Mouse (Mus musculus) forebrain, embryonic 14.5 days (tissue): ENCODE data around the gene Brms1. TPM values are rescaled to one million over a fixed set of nuclear protein-coding genes. Genes with fewer than 3 reads are reported as not detected.

ENCODE experiments used
- ATAC-seq: fragments of 200-750 bp; cut with Nextera tagmentation; 2 replicates; pipeline ENCODE4 v1.8.0; 2017; ENCODE audit warnings: mild to moderate bottlenecking, moderate library complexity
- DNase-seq: peaks from one replicate; pipeline ENCODE4 v3.0.0-alpha.2; 2015; ENCODE audit warnings: low spot score
- H3K27ac ChIP-seq: fragments of 300-500 bp; sonication (generic); 2 replicates; pipeline ENCODE4 v1.5.1; 2014; ENCODE audit warnings: low read depth, mild to moderate bottlenecking, control low read depth, low read length, moderate library complexity
- H3K27me3 ChIP-seq: fragments of 300-500 bp; sonication (generic); replicated peaks from 2 replicates; pipeline ENCODE4 v1.6.1; 2014; ENCODE audit warnings: low read length, control low read depth, mixed read lengths; ENCODE audit not compliant: control insufficient read depth, insufficient read depth
- H3K36me3 ChIP-seq: fragments of 300-500 bp; sonication (generic); 2 replicates; pipeline ENCODE4 v1.6.1; 2014; ENCODE audit warnings: low read length, control low read depth; ENCODE audit not compliant: control insufficient read depth, insufficient read depth
- H3K4me1 ChIP-seq: fragments of 300-500 bp; sonication (generic); 2 replicates; pipeline ENCODE4 v1.6.1; 2014; ENCODE audit warnings: antibody characterized with exemption, low read length, control low read depth; ENCODE audit not compliant: control insufficient read depth, insufficient read depth
- H3K4me2 ChIP-seq: fragments of 300-500 bp; sonication (generic); 2 replicates; pipeline ENCODE4 v1.6.1; 2014; ENCODE audit warnings: mild to moderate bottlenecking, control low read depth, low read length
- H3K4me3 ChIP-seq: fragments of 300-500 bp; sonication (generic); 2 replicates; pipeline ENCODE4 v1.5.1; 2014; ENCODE audit warnings: low read depth, low read length, control low read depth
- H3K9ac ChIP-seq: fragments of 300-500 bp; sonication (generic); 2 replicates; pipeline ENCODE4 v1.6.1; 2014; ENCODE audit warnings: mild to moderate bottlenecking, low read length, control low read depth, moderate library complexity
- H3K9me3 ChIP-seq: fragments of 300-500 bp; sonication (generic); replicated peaks from 2 replicates; pipeline ENCODE4 v1.6.1; 2016; ENCODE audit warnings: low read length, control low read depth, mixed read lengths; ENCODE audit not compliant: control insufficient read depth
- WGBS: fragments of 180-500 bp; shearing (Covaris S2); extraction: QIAGEN DNeasy Blood & Tissue Kit; methylation state at CpG from one replicate; pipeline ENCODE4 v1.1.7; 2014; 5-methylcytosine and 5-hydroxymethylcytosine counted together
- polyA plus RNA-seq: library from polyadenylated mRNA; unstranded; fragments of >200 nt; fragmentation: Nextera tagmentation; extraction: Ambion mirVana; gene quantifications from 2 replicates; pipeline ENCODE4 v1.2.1, GENCODE M21; 2014

Gene Brms1
- polyA plus RNA-seq, 1 experiment from 2014 or later: 56.2 TPM

- H3K4me1 ChIP-seq: no peaks in the 10 kb centered on the region
- ATAC-seq: no peak
- H3K27ac ChIP-seq: no peak overlapping the region
- H3K4me3 ChIP-seq: no peak overlapping the region
- no peak overlapping the region for H3K9ac ChIP-seq
- no peak for DNase-seq
- peaks cover 33% of the 10 kb centered on the region for H3K27me3 ChIP-seq
- H3K9me3 ChIP-seq: no peaks in the 10 kb centered on the region
- WGBS: 71% methylated on average over 6 of the region's 6 CpGs
- H3K4me2 ChIP-seq: no peak overlapping the region
- H3K36me3 ChIP-seq: peaks cover 39% of the 10 kb centered on the region
These were observed 8.2 kb downstream of the Brms1 start for GRCm38 (mm10) chr19:5049325-5049724.

- Histone ChIP-seq H3K27ac (no peak within 1 kb of the TSS), H3K9ac (peak within 1 kb of the TSS; percentile 8; the same call in 1 of the 2 replicates), H3K4me2 (no peak within 1 kb of the TSS)
These were observed 9.1 kb downstream of the Brms1 start, which contains the start of gene Rin1 for GRCm38 (mm10) chr19:5050047-5050905. Rin1 (plus strand) TSS chr19:5050481.

GRCm38 (mm10) chr19:5051031-5051430, 9.9 kb downstream of the Brms1 start:
- Histone ChIP-seq H3K4me1 (no peaks in the 10 kb centered on the region), H3K9me3 (no peaks in the 10 kb centered on the region), H3K9ac (peak overlapping the region; percentile 8; the same call in 1 of the 2 replicates), H3K4me2 (no peak overlapping the region), H3K36me3 (peaks cover 31% of the 10 kb centered on the region), H3K4me3 (no peak overlapping the region), H3K27me3 (peaks cover 33% of the 10 kb centered on the region), H3K27ac (no peak overlapping the region)
- 4% methylated on average over 16 of the region's 17 CpGs for WGBS
- DNase-seq: no peak
- ATAC-seq: no peak

More at GRCm38 (mm10) chr19:5050047-5050905, 9.1 kb downstream of the Brms1 start, which contains the start of gene Rin1:
- H3K27me3 ChIP-seq: peaks cover 33% of the 10 kb centered on the region
- H3K36me3 ChIP-seq: peaks cover 35% of the 10 kb centered on the region
- DNase-seq (peak; percentile 70), ATAC-seq (peak; percentile 33; the same call in 1 of the 2 replicates)
- no peak within 1 kb of the TSS for H3K4me3 ChIP-seq
- H3K9me3 ChIP-seq: no peaks in the 10 kb centered on the region
- H3K4me1 ChIP-seq: no peaks in the 10 kb centered on the region
- WGBS: 17% methylated on average over 14 of the region's 14 CpGs

GRCm38 (mm10) chr19:5051515-5051914, 10.4 kb downstream of the Brms1 start:
- H3K4me2 ChIP-seq: no peak overlapping the region
- DNase-seq: no peak

GRCm38 (mm10) chr19:5052166-5052822, 11.1 kb downstream of the Brms1 start:
- DNase-seq (no peak), ATAC-seq (no peak)
- Histone ChIP-seq H3K27ac (no peak overlapping the region), H3K4me1 (no peaks in the 10 kb centered on the region), H3K9me3 (no peaks in the 10 kb centered on the region), H3K4me3 (no peak overlapping the region), H3K9ac (no peak overlapping the region), H3K36me3 (peaks cover 19% of the 10 kb centered on the region), H3K4me2 (no peak overlapping the region), H3K27me3 (peaks cover 33% of the 10 kb centered on the region)
- 32% methylated on average over 25 of the region's 25 CpGs for WGBS

More at GRCm38 (mm10) chr19:5051515-5051914, 10.4 kb downstream of the Brms1 start:
- ATAC-seq: no peak
- no peak overlapping the region for H3K4me3 ChIP-seq
- peaks cover 33% of the 10 kb centered on the region for H3K27me3 ChIP-seq
- H3K27ac ChIP-seq: no peak overlapping the region
- no peaks in the 10 kb centered on the region for H3K4me1 ChIP-seq
- peak overlapping the region; percentile 8; the same call in 1 of the 2 replicates for H3K9ac ChIP-seq
- no peaks in the 10 kb centered on the region for H3K9me3 ChIP-seq
- 30% methylated on average over 3 of the region's 3 CpGs for WGBS
- peaks cover 26% of the 10 kb centered on the region for H3K36me3 ChIP-seq

GRCm38 (mm10) chr19:5052853-5053252, 11.7 kb downstream of the Brms1 start:
- no peaks in the 10 kb centered on the region for H3K4me1 ChIP-seq
- H3K9me3 ChIP-seq: no peaks in the 10 kb centered on the region
- 66% methylated on average over 17 of the region's 17 CpGs for WGBS
- DNase-seq: no peak
- ATAC-seq: no peak
- H3K4me2 ChIP-seq: no peak overlapping the region
- H3K36me3 ChIP-seq: peaks cover 13% of the 10 kb centered on the region
- no peak overlapping the region for H3K27ac ChIP-seq
- no peak overlapping the region for H3K4me3 ChIP-seq
- no peak overlapping the region for H3K9ac ChIP-seq
- peaks cover 33% of the 10 kb centered on the region for H3K27me3 ChIP-seq

GRCm38 (mm10) chr19:5053909-5054308, 12.8 kb downstream of the Brms1 start:
- H3K4me3 ChIP-seq: no peak overlapping the region
- no peak for DNase-seq
- H3K27ac ChIP-seq: no peak overlapping the region
- no peak for ATAC-seq
- 20% methylated on average over 9 of the region's 9 CpGs for whole genome bisulfite sequencing
- H3K4me1 ChIP-seq: no peaks in the 10 kb centered on the region
- H3K9ac ChIP-seq: no peak overlapping the region
- H3K27me3 ChIP-seq: peaks cover 33% of the 10 kb centered on the region
- H3K36me3 ChIP-seq: peaks cover 7% of the 10 kb centered on the region
- H3K4me2 ChIP-seq: no peak overlapping the region
- no peaks in the 10 kb centered on the region for H3K9me3 ChIP-seq

GRCm38 (mm10) chr19:5056251-5056650, 15.1 kb downstream of the Brms1 start:
- peaks cover 22% of the 10 kb centered on the region for H3K27me3 ChIP-seq
- WGBS: 13% methylated on average over 6 of the region's 6 CpGs
- ATAC-seq: peak; percentile 56

More at GRCm38 (mm10) chr19:5056251-5056650, 15.1 kb downstream of the Brms1 start:
- no peaks in the 10 kb centered on the region for H3K9me3 ChIP-seq
- no peaks in the 10 kb centered on the region for H3K36me3 ChIP-seq
- no peak overlapping the region for H3K4me3 ChIP-seq
- DNase-seq: peak; percentile 80
- H3K4me1 ChIP-seq: peaks cover 6% of the 10 kb centered on the region; the same call in 1 of the 2 replicates
- H3K9ac ChIP-seq: no peak overlapping the region
- H3K27ac ChIP-seq: no peak overlapping the region
- no peak overlapping the region for H3K4me2 ChIP-seq
